Mouse (Mus musculus) brain, adult 2 months (tissue): ENCODE results near the gene Zbtb46.

ENCODE experiments used
- DNase-seq: peaks from one replicate; pipeline ENCODE4 v3.0.0; 2011; ENCODE audit warnings: low read depth, low spot score

The Zbtb46 gene

GRCm38 (mm10) chr2:181465423-181465822 is 6.2 kb upstream of the Zbtb46 start:
- DNase-seq = no peak

- DNase-seq = peak; percentile 97
Measured at GRCm38 (mm10) chr2:181463008-181463738, 3.9 kb upstream of the Zbtb46 start.

GRCm38 (mm10) chr2:181462604-181463003 is 3.4 kb upstream of the Zbtb46 start:
- DNase-seq = no peak

- DNase-seq = peak; percentile 38
Measured at GRCm38 (mm10) chr2:181461536-181462100, 2.4 kb upstream of the Zbtb46 start.

- DNase-seq = peak; percentile 69
Measured at GRCm38 (mm10) chr2:181459673-181460621, 721 bp upstream of the Zbtb46 start.

GRCm38 (mm10) chr2:181458411-181459152 is 644 bp downstream of the Zbtb46 start:
- no peak for DNase-seq

GRCm38 (mm10) chr2:181457831-181458230 is 1.4 kb downstream of the Zbtb46 start:
- peak; percentile 76 for DNase-seq

GRCm38 (mm10) chr2:181455899-181456298 is 3.3 kb downstream of the Zbtb46 start:
- DNase-seq = no peak

GRCm38 (mm10) chr2:181453274-181453673 is 6.0 kb downstream of the Zbtb46 start:
- no peak for DNase-seq

- peak; percentile 80 for DNase-seq
Measured at GRCm38 (mm10) chr2:181452181-181452580, 7.0 kb downstream of the Zbtb46 start.

GRCm38 (mm10) chr2:181443016-181443415 is 16.2 kb downstream of the Zbtb46 start:
- no peak for DNase-seq

GRCm38 (mm10) chr2:181438176-181438575 is 21.1 kb downstream of the Zbtb46 start:
- DNase-seq = no peak

GRCm38 (mm10) chr2:181436246-181436645 is 23.0 kb downstream of the Zbtb46 start:
- DNase-seq = no peak

GRCm38 (mm10) chr2:181423834-181424233 is 35.4 kb downstream of the Zbtb46 start:
- DNase-seq = no peak

- no peak for DNase-seq
Measured at GRCm38 (mm10) chr2:181420903-181421638, 38.2 kb downstream of the Zbtb46 start.

GRCm38 (mm10) chr2:181420426-181420825 is 38.8 kb downstream of the Zbtb46 start:
- DNase-seq = peak; percentile 92

GRCm38 (mm10) chr2:181419359-181419758 is 39.9 kb downstream of the Zbtb46 start:
- no peak for DNase-seq

GRCm38 (mm10) chr2:181415945-181416344 is 43.3 kb downstream of the Zbtb46 start:
- DNase-seq = peak; percentile 76

- DNase-seq = peak; percentile 20
Measured at GRCm38 (mm10) chr2:181413141-181413540, 46.1 kb downstream of the Zbtb46 start.

- peak; percentile 87 for DNase-seq
Measured at GRCm38 (mm10) chr2:181410760-181411473, 48.3 kb downstream of the Zbtb46 start.
